Mouse (Mus musculus): ENCODE measurements around the gene Tmem229a. TPM values are rescaled to one million over a fixed set of nuclear protein-coding genes. Genes with fewer than 3 reads are reported as not detected.

The Tmem229a gene
- 0.64 and 0.74 TPM in 2 replicates for polyA plus RNA-seq (2016; fragmentation: Nextera tagmentation; extraction: Ambion mirVana)

- DNase-seq (ENCODE audit: low spot score) = no peak
- Histone ChIP-seq H3K4me1 (peaks cover 22% of the 10 kb centered on the region), H3K36me3 (no peaks in the 10 kb centered on the region), H3K9me3 (replicated peaks) (no peaks in the 10 kb centered on the region), H3K4me3 (peak within 1 kb of the TSS; percentile 69), H3K27me3 (ENCODE audit: low read depth, poor library complexity, severe bottlenecking) (peaks cover 19% of the 10 kb centered on the region), H3K27ac (peak within 1 kb of the TSS; percentile 83)
- WGBS = under 1% methylated on average over 46 of the region's 46 CpGs
These were observed at the start of gene Tmem229a for GRCm38 (mm10) chr6:24955946-24956585. Tmem229a (minus strand) TSS chr6:24956297.

DNA sequence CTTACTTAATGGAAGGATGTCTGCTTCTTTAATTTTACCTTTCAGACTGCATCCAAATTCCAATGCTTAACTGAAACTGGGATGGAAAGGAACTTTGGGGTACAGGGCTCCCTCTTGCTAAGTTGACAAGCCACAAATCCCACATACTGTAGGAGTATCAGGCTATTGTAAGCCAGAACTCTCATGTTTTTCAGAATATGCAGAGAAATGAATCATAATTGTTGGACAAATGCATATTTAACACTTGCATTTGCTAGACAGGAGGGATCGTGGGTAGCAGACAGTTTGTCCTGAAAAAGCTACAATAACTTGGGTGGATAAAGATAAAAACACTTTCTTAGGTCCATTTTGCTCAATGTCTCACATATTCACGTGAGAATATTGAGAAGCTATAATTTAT lies 37.7 kb upstream of the Tmem229a start:
- Histone ChIP-seq H3K4me1 (no peaks in the 10 kb centered on the region), H3K9me3 (replicated peaks) (no peaks in the 10 kb centered on the region), H3K36me3 (no peaks in the 10 kb centered on the region), H3K4me3 (no peak overlapping the region), H3K27me3 (ENCODE audit: low read depth, poor library complexity, severe bottlenecking) (no peaks in the 10 kb centered on the region), H3K27ac (no peak overlapping the region)
- WGBS = 71% methylated on average over 2 of the region's 2 CpGs
- DNase-seq (ENCODE audit: low spot score) = no peak

DNA sequence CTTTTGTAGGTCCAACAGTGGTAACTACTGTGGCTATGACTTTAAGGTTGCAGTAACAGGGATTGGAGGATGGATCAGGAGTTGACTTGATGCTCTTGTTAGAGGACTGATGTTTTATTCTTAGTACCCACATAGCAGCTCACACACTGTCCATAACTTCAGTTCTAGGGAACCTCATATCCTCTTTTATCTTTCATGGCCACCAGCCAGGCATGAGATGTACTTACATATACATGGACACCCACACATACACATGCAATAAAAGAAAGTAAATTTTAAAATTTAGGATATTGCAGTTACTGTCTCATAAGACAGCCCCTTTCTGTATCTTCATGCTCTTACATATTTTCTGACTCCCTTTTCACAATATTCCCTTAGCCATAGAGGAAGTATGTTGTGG lies 33.7 kb upstream of the Tmem229a start:
- Histone ChIP-seq H3K27me3 (ENCODE audit: low read depth, poor library complexity, severe bottlenecking) (no peaks in the 10 kb centered on the region), H3K4me3 (no peak overlapping the region), H3K4me1 (no peaks in the 10 kb centered on the region), H3K9me3 (replicated peaks) (no peaks in the 10 kb centered on the region), H3K36me3 (no peaks in the 10 kb centered on the region), H3K27ac (no peak overlapping the region)
- no peak for DNase-seq (ENCODE audit: low spot score)

DNA sequence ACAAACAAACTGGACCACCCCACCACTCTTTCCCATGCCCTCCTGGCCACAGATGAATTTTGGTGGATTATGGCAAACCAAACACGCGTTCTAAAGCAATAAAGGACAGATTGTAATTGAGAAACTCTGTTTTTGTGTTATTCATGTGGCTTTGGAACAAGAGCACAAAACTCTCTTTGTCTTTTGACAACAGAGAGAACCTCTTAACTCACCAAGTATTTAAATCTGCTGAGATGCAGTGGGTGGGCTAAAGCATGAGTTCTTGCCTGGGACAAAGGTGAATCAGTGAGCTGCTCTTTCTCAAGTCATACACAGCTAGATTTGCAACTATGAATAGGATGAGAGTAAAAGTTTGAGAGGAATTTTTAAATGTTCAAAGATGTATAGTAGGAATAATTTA lies 20.1 kb upstream of the Tmem229a start:
- Histone ChIP-seq H3K27me3 (ENCODE audit: low read depth, poor library complexity, severe bottlenecking) (no peaks in the 10 kb centered on the region), H3K4me3 (no peak overlapping the region), H3K36me3 (no peaks in the 10 kb centered on the region), H3K27ac (no peak overlapping the region), H3K9me3 (replicated peaks) (no peaks in the 10 kb centered on the region), H3K4me1 (no peaks in the 10 kb centered on the region)
- 85% methylated on average over 2 of the region's 2 CpGs for WGBS
- no peak for DNase-seq (ENCODE audit: low spot score)

GRCm38 (mm10) chr6:24968471-24969223 lies 12.6 kb upstream of the Tmem229a start:
- no peaks in the 10 kb centered on the region for H3K36me3 ChIP-seq
- H3K27me3 ChIP-seq (ENCODE audit: low read depth, poor library complexity, severe bottlenecking) = no peaks in the 10 kb centered on the region
- H3K9me3 ChIP-seq (replicated peaks) = no peaks in the 10 kb centered on the region
- no peak for DNase-seq (ENCODE audit: low spot score)
- no peak overlapping the region for H3K27ac ChIP-seq
- 78% methylated on average over 3 of the region's 3 CpGs for WGBS
- no peak overlapping the region for H3K4me3 ChIP-seq
- H3K4me1 ChIP-seq = no peaks in the 10 kb centered on the region

DNA sequence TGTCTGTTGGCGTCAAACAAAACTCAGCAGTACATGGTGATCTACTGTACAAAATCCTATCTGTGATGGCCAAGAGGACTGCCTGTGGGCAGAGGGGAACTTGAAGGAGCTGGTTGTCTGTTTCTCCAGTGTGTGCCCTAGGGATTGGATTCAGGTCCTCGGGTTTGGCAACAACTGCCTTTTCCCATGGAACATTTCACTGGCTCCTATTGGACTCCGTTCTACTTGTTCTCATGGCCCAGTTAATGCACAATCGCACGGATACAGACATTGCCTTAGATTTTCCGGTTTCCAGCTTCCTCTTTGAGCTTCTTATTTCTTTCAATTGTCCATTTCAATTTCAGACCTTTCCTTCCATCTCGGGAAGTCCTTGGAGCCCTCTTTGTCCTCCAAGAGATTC lies 11.6 kb upstream of the Tmem229a start:
- DNase-seq (ENCODE audit: low spot score) = no peak
- H3K4me1 ChIP-seq = no peaks in the 10 kb centered on the region
- no peaks in the 10 kb centered on the region for H3K36me3 ChIP-seq
- no peak overlapping the region for H3K27ac ChIP-seq
- H3K4me3 ChIP-seq = no peak overlapping the region
- WGBS = 90% methylated on average over 7 of the region's 7 CpGs
- H3K9me3 ChIP-seq (replicated peaks) = no peaks in the 10 kb centered on the region
- H3K27me3 ChIP-seq (ENCODE audit: low read depth, poor library complexity, severe bottlenecking) = no peaks in the 10 kb centered on the region

DNA sequence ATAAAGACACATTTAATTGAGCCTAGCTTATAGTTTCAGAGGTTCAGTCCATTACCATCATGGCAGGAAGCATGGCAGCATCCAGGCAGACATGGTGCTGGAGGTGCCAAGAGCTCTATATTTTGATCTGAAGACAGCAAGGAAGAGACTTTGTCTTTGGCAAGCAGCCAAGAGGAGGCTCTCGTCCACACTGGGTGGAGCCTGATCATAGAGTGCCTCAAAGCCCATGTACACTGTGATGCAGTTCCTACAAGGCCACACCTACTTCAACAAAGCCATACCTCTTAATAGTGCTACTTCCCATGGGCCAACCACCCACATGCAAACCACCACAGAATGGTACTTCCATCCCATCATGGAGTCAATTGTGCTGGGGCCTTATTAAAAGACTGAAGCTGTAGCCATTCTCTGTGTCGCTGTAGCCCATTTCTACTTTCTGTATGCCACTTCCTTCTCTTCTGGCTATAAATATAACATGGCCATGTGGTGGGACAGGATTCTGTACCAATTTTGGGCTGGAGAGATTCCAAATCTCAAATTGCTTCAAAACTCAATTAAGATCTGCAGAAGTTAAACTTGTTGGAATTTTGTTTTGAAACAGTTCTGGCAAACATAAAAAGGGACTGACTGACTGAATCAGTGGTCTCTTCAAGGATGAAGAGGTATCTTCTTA lies 10.0 kb upstream of the Tmem229a start:
- Histone ChIP-seq H3K36me3 (no peaks in the 10 kb centered on the region), H3K27me3 (ENCODE audit: low read depth, poor library complexity, severe bottlenecking) (no peaks in the 10 kb centered on the region), H3K4me1 (no peaks in the 10 kb centered on the region), H3K4me3 (no peak overlapping the region), H3K9me3 (replicated peaks) (no peaks in the 10 kb centered on the region), H3K27ac (no peak overlapping the region)
- WGBS = 96% methylated on average over 2 of the region's 2 CpGs
- DNase-seq (ENCODE audit: low spot score) = no peak

GRCm38 (mm10) chr6:24963754-24964153 lies 7.7 kb upstream of the Tmem229a start:
- Histone ChIP-seq H3K27me3 (ENCODE audit: low read depth, poor library complexity, severe bottlenecking) (no peaks in the 10 kb centered on the region), H3K36me3 (no peaks in the 10 kb centered on the region), H3K27ac (no peak overlapping the region), H3K4me1 (no peaks in the 10 kb centered on the region), H3K9me3 (replicated peaks) (no peaks in the 10 kb centered on the region), H3K4me3 (no peak overlapping the region)
- no peak for DNase-seq (ENCODE audit: low spot score)
- WGBS = 73% methylated on average over 5 of the region's 5 CpGs

DNA sequence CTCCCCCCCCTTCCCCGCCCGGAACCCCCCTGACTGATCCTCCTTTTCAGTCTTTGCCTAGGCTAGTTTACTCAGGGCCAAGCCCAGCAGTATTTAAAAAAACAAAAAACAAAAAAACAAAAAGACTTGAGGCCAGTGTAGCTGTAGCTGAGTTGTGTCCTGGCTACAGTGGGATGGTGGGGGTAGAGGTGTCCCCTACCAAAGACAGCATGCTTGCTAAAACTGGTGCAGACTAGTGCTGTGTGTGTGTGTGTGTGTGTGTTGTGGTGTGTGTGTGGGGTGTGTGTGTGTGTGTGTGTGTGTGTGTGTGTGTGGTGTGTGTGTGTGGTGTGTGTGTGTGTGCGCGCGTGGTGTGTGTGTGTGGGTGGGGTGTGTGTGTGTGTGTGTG lies 483 bp upstream of the Tmem229a start:
- H3K4me3 ChIP-seq = peak overlapping the region; percentile 69
- DNase-seq (ENCODE audit: low spot score) = no peak
- H3K9me3 ChIP-seq (replicated peaks) = no peaks in the 10 kb centered on the region
- 0% methylated on average over 2 of the region's 5 CpGs for WGBS
- H3K36me3 ChIP-seq = no peaks in the 10 kb centered on the region
- peak overlapping the region; percentile 83; the same call in 1 of the 2 replicates for H3K27ac ChIP-seq
- H3K27me3 ChIP-seq (ENCODE audit: low read depth, poor library complexity, severe bottlenecking) = peaks cover 19% of the 10 kb centered on the region
- peaks cover 22% of the 10 kb centered on the region for H3K4me1 ChIP-seq

GRCm38 (mm10) chr6:24955131-24955945 lies 759 bp downstream of the Tmem229a start:
- peak overlapping the region; percentile 83 for H3K27ac ChIP-seq
- no peaks in the 10 kb centered on the region for H3K9me3 ChIP-seq (replicated peaks)
- no peaks in the 10 kb centered on the region for H3K36me3 ChIP-seq
- WGBS = under 1% methylated on average over 87 of the region's 91 CpGs
- peak; percentile 78 for DNase-seq (ENCODE audit: low spot score)
- H3K4me1 ChIP-seq = peaks cover 22% of the 10 kb centered on the region
- H3K27me3 ChIP-seq (ENCODE audit: low read depth, poor library complexity, severe bottlenecking) = peaks cover 19% of the 10 kb centered on the region
- H3K4me3 ChIP-seq = peak overlapping the region; percentile 69

DNA sequence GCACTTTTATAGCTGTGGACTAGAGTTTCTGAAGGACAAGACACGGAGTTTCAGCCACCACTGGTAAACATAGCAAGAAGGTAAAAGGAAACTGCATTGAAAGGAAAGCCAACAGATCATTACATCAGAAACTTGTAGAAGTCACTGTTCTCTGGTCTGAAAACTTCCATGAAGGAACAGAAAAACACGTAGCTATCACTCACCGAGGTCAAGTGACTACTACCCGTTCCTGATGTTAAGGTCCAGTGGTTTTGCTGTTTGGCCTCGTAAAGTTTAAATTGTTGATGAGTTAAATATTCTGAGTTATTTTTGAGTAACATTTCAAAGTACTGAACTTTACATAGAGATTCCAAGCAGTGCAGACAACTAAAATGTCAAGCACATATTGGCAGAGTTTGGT lies 2.0 kb downstream of the Tmem229a start:
- DNase-seq (ENCODE audit: low spot score) = no peak
- Histone ChIP-seq H3K27ac (no peak overlapping the region), H3K9me3 (replicated peaks) (no peaks in the 10 kb centered on the region), H3K4me1 (peaks cover 22% of the 10 kb centered on the region), H3K4me3 (no peak overlapping the region), H3K36me3 (no peaks in the 10 kb centered on the region), H3K27me3 (ENCODE audit: low read depth, poor library complexity, severe bottlenecking) (peaks cover 19% of the 10 kb centered on the region)
- WGBS = 84% methylated on average over 5 of the region's 5 CpGs

DNA sequence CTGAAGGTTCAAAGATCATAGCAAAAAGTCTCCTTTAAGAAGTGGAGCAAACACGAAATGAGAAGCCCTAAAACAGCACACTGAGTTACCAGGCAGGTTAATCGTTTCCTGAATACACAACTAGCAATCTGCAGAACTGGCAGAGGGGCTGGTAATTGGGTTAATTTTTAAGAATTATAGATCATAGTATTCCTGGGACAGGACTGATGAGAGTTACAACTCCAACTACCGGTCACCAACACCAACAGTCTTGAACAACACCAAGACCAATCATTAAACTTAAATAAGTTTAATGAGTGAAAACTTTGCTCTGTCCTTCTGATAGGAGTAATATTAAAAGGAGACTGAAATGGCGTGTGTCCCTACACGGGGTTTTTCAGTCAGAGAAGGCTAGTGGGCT lies 3.8 kb downstream of the Tmem229a start:
- no peaks in the 10 kb centered on the region for H3K9me3 ChIP-seq (replicated peaks)
- no peak overlapping the region for H3K4me3 ChIP-seq
- no peak for DNase-seq (ENCODE audit: low spot score)
- 89% methylated on average over 5 of the region's 5 CpGs for WGBS
- no peaks in the 10 kb centered on the region for H3K36me3 ChIP-seq
- H3K4me1 ChIP-seq = peaks cover 22% of the 10 kb centered on the region
- H3K27ac ChIP-seq = no peak overlapping the region
- peaks cover 19% of the 10 kb centered on the region for H3K27me3 ChIP-seq (ENCODE audit: low read depth, poor library complexity, severe bottlenecking)
